Mouse (Mus musculus): Measurements from ENCODE around the gene Serpinb9b.
"Not testable (repeated sequence)": the region's sequence is repeated elsewhere in the genome, so short reads cannot be mapped to it uniquely, and the experiment has no call there.

Serpinb9b gene

GRCm38 (mm10) chr13:33027244-33027643, at the start of gene Serpinb9b:
Serpinb9b (plus strand) TSS chr13:33027416.
- no peak for DNase-seq (ENCODE audit: low spot score in 2 of 2)

GRCm38 (mm10) chr13:32982556-32983042, 44.6 kb upstream of the Serpinb9b start:
- no peak for DNase-seq (ENCODE audit: low spot score in 2 of 2)

DNA sequence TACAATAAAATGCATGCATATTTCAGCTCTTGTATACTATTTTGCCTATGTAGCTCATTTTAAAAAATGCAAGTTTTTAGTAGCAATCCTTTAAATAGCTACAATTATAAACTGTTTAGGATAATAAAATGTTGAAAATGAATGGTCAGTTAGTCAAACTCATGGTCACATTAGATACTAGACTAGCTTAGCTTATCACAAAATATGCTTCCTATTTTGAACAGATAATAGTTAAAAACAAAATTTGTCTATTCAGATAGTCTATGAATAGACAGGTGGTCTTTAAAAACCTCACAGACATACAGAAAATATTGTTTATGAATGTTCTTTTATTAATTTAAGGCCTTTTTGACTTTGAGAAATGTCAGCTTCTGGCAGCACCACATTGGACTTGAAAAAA, 41.0 kb upstream of the Serpinb9b start:
- no peak for DNase-seq (ENCODE audit: low spot score in 2 of 2)

GRCm38 (mm10) chr13:32993152-32993893, 33.9 kb upstream of the Serpinb9b start:
- no peak for DNase-seq (ENCODE audit: low spot score in 2 of 2)

DNA sequence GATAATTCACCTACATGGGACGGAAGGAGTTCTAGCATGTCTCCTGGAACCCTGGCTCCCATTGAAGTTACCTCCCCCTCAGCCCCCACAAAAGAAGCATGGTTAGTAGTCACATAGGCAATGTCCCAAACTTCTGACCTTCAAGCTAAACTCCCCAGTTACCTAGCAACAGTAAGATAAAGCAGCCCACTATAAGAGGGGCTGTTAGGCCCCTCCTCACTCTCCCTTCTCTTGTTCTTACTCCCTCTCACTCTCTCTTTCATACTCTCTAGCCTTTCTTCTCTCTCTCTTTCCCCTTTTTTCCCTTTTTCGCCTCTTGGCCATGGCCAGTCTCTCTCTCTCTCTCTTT, 33.3 kb upstream of the Serpinb9b start:
- DNase-seq (ENCODE audit: low spot score in 2 of 2): no peak

GRCm38 (mm10) chr13:32995051-32995450, 32.2 kb upstream of the Serpinb9b start:
- no peak for DNase-seq (ENCODE audit: low spot score in 2 of 2)

DNA sequence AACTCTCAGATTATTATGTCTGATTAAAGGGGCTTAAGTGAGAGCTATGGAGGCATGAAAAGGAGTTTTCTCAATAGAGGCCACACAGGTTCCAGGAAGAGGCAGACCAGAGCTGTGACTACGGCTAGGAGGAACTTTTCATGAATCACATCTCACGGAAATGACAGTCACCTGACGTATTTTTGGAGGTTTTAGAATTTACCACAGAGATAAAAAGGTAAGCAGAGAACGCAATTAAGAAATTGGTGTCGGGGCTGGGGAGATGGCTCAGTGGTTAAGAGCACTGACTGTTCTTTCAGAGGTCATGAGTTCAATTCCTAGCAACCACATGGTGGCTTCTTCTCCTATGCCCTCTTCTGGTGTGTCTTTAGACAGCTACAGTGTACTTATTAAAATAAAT, 25.9 kb upstream of the Serpinb9b start:
- no peak for DNase-seq (ENCODE audit: low spot score in 2 of 2)

- no peak for DNase-seq (ENCODE audit: low spot score in 2 of 2)
Measured at GRCm38 (mm10) chr13:33002950-33003349, 24.3 kb upstream of the Serpinb9b start, which contains the start of gene Serpinb9. Serpinb9 (plus strand) TSS chr13:33003250.

DNA sequence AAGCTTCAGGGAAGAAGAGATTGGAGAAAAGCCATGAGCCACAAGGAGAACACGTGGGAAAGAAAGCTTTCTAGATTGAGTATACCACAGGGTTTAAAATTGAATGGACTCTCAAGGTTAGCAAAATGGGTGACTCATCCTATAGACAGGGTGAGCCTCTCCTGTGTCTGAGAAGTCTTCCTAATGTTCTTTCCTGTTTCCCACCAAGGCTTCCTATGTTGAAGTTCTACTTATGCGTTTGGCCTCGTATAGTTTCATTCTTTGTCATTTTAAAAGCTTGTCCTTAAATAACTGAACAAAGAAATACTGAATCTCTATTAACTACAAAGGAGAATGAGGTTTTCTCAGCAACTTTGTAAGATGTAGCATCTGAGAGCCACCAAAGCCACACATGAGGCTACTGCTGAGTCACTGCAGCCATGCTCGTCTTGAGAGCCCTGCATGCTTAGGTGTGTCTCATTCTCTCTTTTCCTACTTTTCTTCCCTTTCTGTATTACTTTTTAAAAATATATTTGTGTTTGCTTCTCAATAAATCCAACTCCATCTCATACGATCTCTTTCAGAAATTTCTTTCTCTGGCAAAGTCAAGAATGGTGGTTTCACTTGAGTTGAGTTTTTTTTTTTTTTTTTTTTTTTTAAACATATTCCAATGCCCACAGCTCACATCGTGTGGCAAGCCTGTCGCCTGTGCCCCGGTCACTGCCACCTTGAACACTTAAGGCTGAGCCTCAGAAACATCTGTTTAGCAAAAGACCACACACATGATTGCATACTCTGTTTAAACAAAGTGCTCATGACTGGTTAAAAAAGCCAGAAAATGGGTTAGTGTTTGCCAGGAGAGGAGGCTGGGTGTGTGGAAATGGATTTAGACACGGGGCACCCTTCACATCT, 23.4 kb upstream of the Serpinb9b start:
- no peak for DNase-seq (ENCODE audit: low spot score in 2 of 2)

GRCm38 (mm10) chr13:33004414-33005105, 22.7 kb upstream of the Serpinb9b start:
- peak; percentile 78 to 85 for DNase-seq (ENCODE audit: low spot score in 2 of 2)

DNA sequence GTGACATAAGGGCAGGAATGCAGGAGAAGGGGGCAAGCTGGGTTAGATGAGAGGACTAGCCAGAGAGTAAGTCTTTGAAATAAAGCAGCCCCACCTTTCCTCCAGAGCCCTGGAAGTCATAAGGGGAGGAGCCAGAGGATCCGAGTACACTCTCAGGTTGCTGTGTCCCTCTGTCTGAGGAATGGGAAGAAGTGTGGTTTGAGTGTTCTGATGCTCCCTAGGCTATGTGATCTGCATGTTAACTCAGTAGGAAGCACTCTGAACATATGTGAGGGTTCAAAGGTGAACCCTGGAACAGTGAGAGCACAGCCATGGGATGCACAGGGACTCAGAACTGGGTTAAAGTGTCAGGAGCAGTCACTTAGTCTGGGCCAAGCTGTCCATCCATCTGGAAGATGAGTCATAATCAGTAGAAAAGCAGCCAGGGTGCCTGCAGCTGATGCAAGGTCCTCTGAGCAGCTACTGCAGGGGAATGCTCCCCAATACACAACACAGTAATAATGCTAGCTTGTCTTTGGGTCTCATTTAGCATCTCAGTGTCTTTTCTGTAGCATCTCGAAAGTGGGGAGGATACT, 21.6 kb upstream of the Serpinb9b start:
- no peak for DNase-seq (ENCODE audit: low spot score in 2 of 2)

DNA sequence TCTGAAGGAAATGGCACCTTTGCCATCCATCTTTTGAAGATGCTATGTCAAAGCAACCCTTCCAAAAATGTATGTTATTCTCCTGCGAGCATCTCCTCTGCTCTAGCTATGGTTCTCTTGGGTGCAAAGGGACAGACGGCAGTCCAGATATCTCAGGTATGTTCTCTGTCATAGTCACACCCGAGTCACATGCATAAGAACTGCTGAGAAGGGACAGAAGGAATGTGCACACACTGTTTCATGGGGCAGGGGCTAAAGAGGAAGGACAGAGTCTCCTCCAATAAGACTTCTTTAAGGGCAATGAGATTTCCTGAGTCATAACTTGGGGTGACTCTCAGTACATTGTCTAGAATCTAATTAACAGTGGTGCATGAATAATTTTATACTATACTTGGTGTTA, 20.7 kb upstream of the Serpinb9b start:
- no peak for DNase-seq (ENCODE audit: low spot score in 2 of 2)

GRCm38 (mm10) chr13:33012395-33012794, 14.8 kb upstream of the Serpinb9b start:
- DNase-seq (ENCODE audit: low spot score in 2 of 2): no peak

DNA sequence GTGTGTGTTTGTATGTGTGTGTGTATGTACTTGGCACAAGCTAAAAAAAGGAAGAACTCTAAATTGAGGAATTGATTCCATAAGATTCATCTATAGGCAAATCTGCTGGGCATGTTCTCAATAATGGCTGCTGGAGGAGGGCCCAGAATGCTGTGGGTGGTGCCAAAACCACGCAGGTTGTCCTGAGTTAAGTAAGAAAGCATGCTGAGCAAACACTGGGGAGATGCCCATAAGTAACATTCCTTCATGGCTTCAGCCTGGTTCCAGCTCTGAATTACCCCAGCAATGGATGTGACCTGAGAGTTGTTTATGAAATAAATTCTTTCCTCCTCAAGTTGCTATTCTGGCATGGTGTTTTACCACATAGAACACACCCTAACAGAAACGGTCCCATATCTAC, 13.9 kb upstream of the Serpinb9b start:
- DNase-seq (ENCODE audit: low spot score in 2 of 2): no peak

DNA sequence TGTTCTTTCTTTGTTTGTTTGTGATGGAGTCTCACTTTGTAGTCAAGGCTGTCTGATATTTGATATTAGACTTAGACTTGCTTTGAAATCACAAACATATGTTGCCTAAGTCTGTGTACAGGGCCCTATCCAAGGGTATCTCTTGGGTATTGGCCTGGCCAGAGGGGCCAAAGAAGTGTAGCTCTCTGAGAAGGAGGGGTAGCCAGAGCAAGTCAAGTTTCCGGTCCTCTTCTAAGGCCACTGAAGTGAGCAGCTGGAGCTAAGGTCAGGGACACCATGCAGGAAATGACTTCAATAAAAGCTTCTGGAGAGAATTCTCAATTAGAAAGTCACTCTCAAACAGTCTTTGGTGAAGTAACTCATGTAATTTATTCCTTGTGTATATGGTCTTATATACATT, 4.8 kb upstream of the Serpinb9b start:
- no peak for DNase-seq (ENCODE audit: low spot score in 2 of 2)

- no peak for DNase-seq (ENCODE audit: low spot score in 2 of 2)
Measured at GRCm38 (mm10) chr13:33026427-33027057, 674 bp upstream of the Serpinb9b start.

GRCm38 (mm10) chr13:33028146-33028545, 930 bp downstream of the Serpinb9b start:
- DNase-seq (ENCODE audit: low spot score in 2 of 2): no peak

- DNase-seq (ENCODE audit: low spot score in 2 of 2): no peak
Measured at GRCm38 (mm10) chr13:33028550-33028949, 1.3 kb downstream of the Serpinb9b start.

DNA sequence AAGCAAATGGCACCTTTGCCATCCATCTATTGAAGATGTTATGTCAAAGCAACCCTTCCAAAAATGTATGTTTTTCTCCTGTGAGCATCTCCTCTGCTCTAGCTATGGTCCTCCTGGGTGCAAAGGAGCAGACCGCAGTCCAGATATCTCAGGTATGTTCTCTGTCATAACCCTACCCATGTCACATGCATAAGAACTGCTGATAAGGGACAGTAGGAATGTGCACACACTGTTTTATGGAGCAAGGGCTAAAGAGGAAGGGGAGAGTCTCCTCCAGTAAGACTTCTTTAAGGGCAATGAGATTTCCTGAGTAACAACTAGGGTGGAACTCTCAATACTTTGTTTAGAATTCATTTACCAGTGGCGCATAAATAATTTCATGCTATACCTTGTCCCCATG, 2.3 kb downstream of the Serpinb9b start:
- DNase-seq (ENCODE audit: low spot score in 2 of 2): not testable (repeated sequence)

- no peak for DNase-seq (ENCODE audit: low spot score in 2 of 2)
Measured at GRCm38 (mm10) chr13:33030281-33030680, 3.1 kb downstream of the Serpinb9b start.

GRCm38 (mm10) chr13:33035506-33035905, 8.3 kb downstream of the Serpinb9b start:
- DNase-seq (ENCODE audit: low spot score in 2 of 2): no peak

Data from urinary bladder, postnatal 36 days (tissue).